17 mouse cellular contexts compared by ENCODE assay signal in genomic region chr1:151516871-151517270, GRCm38 (mm10).
"Had no signal": no experiment of that assay in that cellular context is flagged by ENCODE, and none has a peak within 500 bp of the region (broad histone marks: within the 10 kb centered on the region; RNA-seq: fewer than 3 reads in every experiment).

No protein-coding gene starts in this region.

- ATAC-seq: liver, postnatal 0 days; lung, postnatal 0 days; midbrain, embryonic 13.5 days; midbrain, embryonic 15.5 days had no signal

- H3K4me3 ChIP-seq: lung, embryonic 15.5 days; megakaryocyte, embryonic 14.5 days; midbrain, embryonic 13.5 days; midbrain, embryonic 15.5 days; neural tube, embryonic 12.5 days; stomach, embryonic 15.5 days had no signal

- H3K27ac ChIP-seq: lung, embryonic 15.5 days; macrophage; midbrain, embryonic 13.5 days; midbrain, embryonic 15.5 days; neural tube, embryonic 12.5 days; stomach, embryonic 15.5 days; stomach, postnatal 0 days had no signal

- H3K36me3 ChIP-seq: lung, embryonic 15.5 days; midbrain, embryonic 13.5 days; midbrain, embryonic 15.5 days; neural tube, embryonic 12.5 days; stomach, embryonic 15.5 days had no signal

- H3K4me2 ChIP-seq: lung, embryonic 15.5 days; midbrain, embryonic 11.5 days; midbrain, embryonic 13.5 days; midbrain, embryonic 15.5 days; neural tube, embryonic 12.5 days; stomach, embryonic 15.5 days had no signal

- H3K9me3 ChIP-seq: lung, embryonic 15.5 days; midbrain, embryonic 13.5 days; midbrain, embryonic 15.5 days; neural tube, embryonic 12.5 days; stomach, embryonic 15.5 days had no signal

- H3K4me1 ChIP-seq: lung, embryonic 15.5 days; megakaryocyte, embryonic 14.5 days; midbrain, embryonic 13.5 days; midbrain, embryonic 15.5 days; neural tube, embryonic 12.5 days; stomach, embryonic 15.5 days had no signal

- DNase-seq: lung, adult 2 months; lung, postnatal 14 days; lung, postnatal 36 days; right cerebral cortex, postnatal 14 days; thymus, adult 2 months; thymus, postnatal 36 days had no signal

- H3K9ac ChIP-seq: liver, postnatal 0 days; lung, embryonic 15.5 days; midbrain, embryonic 13.5 days; midbrain, embryonic 15.5 days; neural tube, embryonic 12.5 days; stomach, embryonic 15.5 days had no signal

- H3K27me3 ChIP-seq: lung, embryonic 15.5 days; midbrain, embryonic 13.5 days; midbrain, embryonic 15.5 days; neural tube, embryonic 12.5 days; stomach, embryonic 15.5 days had no signal
